Mouse (Mus musculus) stomach, embryonic 14.5 days (tissue): ENCODE results near the gene B230118H07Rik. TPM values are rescaled to one million over a fixed set of nuclear protein-coding genes. Genes with fewer than 3 reads are reported as not detected.

Experiments used
- ATAC-seq: fragments of 200-750 bp; cut with Nextera tagmentation; 2 replicates; pipeline ENCODE4 v1.8.0; 2017; ENCODE audit warnings: low read depth, moderate TSS enrichment; ENCODE audit not compliant: insufficient number of reproducible peaks, insufficient read depth, low FRiP score
- H3K27ac ChIP-seq: fragments of 300-500 bp; sonication (generic); 2 replicates; pipeline ENCODE4 v1.5.1; 2014; ENCODE audit warnings: mild to moderate bottlenecking, low read length, moderate library complexity, mixed read lengths
- H3K27me3 ChIP-seq: fragments of 300-500 bp; sonication (generic); 2 replicates; pipeline ENCODE4 v1.6.1; 2014; ENCODE audit warnings: low read length, control low read depth, mixed read lengths; ENCODE audit not compliant: control insufficient read depth, insufficient read depth
- H3K36me3 ChIP-seq: fragments of 300-500 bp; sonication (generic); 2 replicates; pipeline ENCODE4 v1.6.1; 2014; ENCODE audit warnings: mild to moderate bottlenecking, control low read depth, low read length, moderate library complexity, mixed read lengths; ENCODE audit not compliant: control insufficient read depth, insufficient read depth
- H3K4me1 ChIP-seq: fragments of 300-500 bp; sonication (generic); 2 replicates; pipeline ENCODE4 v1.6.1; 2014; ENCODE audit warnings: low read length, control low read depth, mixed read lengths; ENCODE audit not compliant: control insufficient read depth, insufficient read depth
- H3K4me2 ChIP-seq: fragments of 300-500 bp; sonication (generic); replicated peaks from 2 replicates; pipeline ENCODE4 v1.6.1; 2014; ENCODE audit warnings: low read depth, low read length, control low read depth
- H3K4me3 ChIP-seq: fragments of 300-500 bp; sonication (generic); 2 replicates; pipeline ENCODE4 v1.5.1; 2014; ENCODE audit warnings: low read depth, low read length, control low read depth
- H3K9ac ChIP-seq: fragments of 300-500 bp; sonication (generic); replicated peaks from 2 replicates; pipeline ENCODE4 v1.6.1; 2014; ENCODE audit warnings: low read depth, mild to moderate bottlenecking, control low read depth, low read length, moderate library complexity, mixed read lengths
- H3K9me3 ChIP-seq: fragments of 300-500 bp; sonication (generic); 2 replicates; pipeline ENCODE4 v1.6.1; 2016; ENCODE audit warnings: low read depth, low read length, control low read depth; ENCODE audit not compliant: control insufficient read depth
- WGBS: fragments of 180-500 bp; shearing (Covaris S2); extraction: QIAGEN DNeasy Blood & Tissue Kit; methylation state at CpG from one replicate; pipeline ENCODE4 v1.1.7; 2014; 5-methylcytosine and 5-hydroxymethylcytosine counted together
- polyA plus RNA-seq: library from polyadenylated mRNA; unstranded; fragments of >200 nt; fragmentation: Nextera tagmentation; extraction: Ambion mirVana; gene quantifications from 2 replicates; pipeline ENCODE4 v1.2.1, GENCODE M21; 2014

Gene B230118H07Rik
- polyA plus RNA-seq, 1 experiment from 2014 or later: 63.4 TPM

DNA sequence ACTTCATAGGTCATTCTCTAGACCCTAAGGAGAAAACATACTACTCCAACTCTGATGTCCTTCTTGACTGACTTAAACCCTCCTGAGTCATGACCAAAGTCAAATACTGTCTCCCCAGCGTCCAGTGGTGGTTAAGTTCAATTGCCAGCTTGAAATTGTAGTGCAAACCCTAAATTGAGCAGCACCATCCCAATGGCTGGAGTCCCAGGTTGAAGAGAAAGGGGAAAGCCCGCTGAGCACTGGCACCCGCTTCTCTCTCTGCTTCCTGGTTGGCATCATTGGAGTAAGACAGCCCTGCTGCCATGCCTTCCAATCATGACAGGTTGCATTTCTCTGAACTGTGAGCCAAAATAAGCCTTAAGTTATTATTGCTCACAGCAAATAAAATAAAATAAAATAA lies 89.9 kb downstream of the B230118H07Rik start:
- Histone ChIP-seq H3K36me3 (no peaks in the 10 kb centered on the region), H3K9ac (no peak overlapping the region), H3K9me3 (no peaks in the 10 kb centered on the region), H3K27me3 (no peaks in the 10 kb centered on the region), H3K4me3 (no peak overlapping the region), H3K4me1 (no peaks in the 10 kb centered on the region), H3K27ac (no peak overlapping the region), H3K4me2 (no peak overlapping the region)
- 88% methylated on average over 3 of the region's 3 CpGs for WGBS
- no peak for ATAC-seq

GRCm38 (mm10) chr2:101555886-101556285 lies 93.4 kb downstream of the B230118H07Rik start:
- H3K9me3 ChIP-seq: no peaks in the 10 kb centered on the region
- no peak overlapping the region for H3K4me3 ChIP-seq
- no peak overlapping the region for H3K4me2 ChIP-seq
- H3K9ac ChIP-seq: no peak overlapping the region
- H3K36me3 ChIP-seq: no peaks in the 10 kb centered on the region
- no peaks in the 10 kb centered on the region for H3K4me1 ChIP-seq
- 83% methylated on average over 1 of the region's 1 CpGs for WGBS
- no peaks in the 10 kb centered on the region for H3K27me3 ChIP-seq
- no peak overlapping the region for H3K27ac ChIP-seq
- no peak for ATAC-seq

GRCm38 (mm10) chr2:101553851-101554250 lies 95.5 kb downstream of the B230118H07Rik start:
- no peak overlapping the region for H3K9ac ChIP-seq
- H3K36me3 ChIP-seq: no peaks in the 10 kb centered on the region
- WGBS: 69% methylated on average over 5 of the region's 5 CpGs
- no peak overlapping the region for H3K27ac ChIP-seq
- H3K4me2 ChIP-seq: no peak overlapping the region
- ATAC-seq: no peak
- H3K4me3 ChIP-seq: no peak overlapping the region
- no peaks in the 10 kb centered on the region for H3K4me1 ChIP-seq
- H3K27me3 ChIP-seq: no peaks in the 10 kb centered on the region
- H3K9me3 ChIP-seq: no peaks in the 10 kb centered on the region

DNA sequence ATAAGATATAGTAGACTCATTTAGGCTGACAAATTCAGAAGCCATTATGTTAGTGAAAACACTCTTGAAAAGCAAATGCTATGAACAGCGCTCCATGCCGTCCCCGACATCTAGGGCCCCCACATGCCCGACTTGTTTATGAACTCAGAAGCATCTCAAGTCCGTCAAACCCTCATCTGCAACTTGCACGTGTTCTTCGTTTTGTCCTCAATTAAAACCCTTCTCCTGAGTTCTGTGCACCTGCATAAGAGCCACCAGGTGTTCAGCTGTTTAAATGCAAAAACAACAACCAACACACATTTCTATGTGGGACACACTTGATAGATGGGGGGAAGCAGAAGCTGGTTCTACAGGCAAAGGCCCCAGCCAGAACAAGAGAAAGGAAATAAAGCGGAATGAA lies 97.0 kb downstream of the B230118H07Rik start:
- ATAC-seq: no peak
- no peaks in the 10 kb centered on the region for H3K4me1 ChIP-seq
- no peaks in the 10 kb centered on the region for H3K9me3 ChIP-seq
- no peak overlapping the region for H3K4me3 ChIP-seq
- no peaks in the 10 kb centered on the region for H3K36me3 ChIP-seq
- no peak overlapping the region for H3K9ac ChIP-seq
- no peaks in the 10 kb centered on the region for H3K27me3 ChIP-seq
- H3K27ac ChIP-seq: no peak overlapping the region
- no peak overlapping the region for H3K4me2 ChIP-seq
- 88% methylated on average over 8 of the region's 8 CpGs for WGBS

GRCm38 (mm10) chr2:101551026-101551719 lies 98.2 kb downstream of the B230118H07Rik start:
- ATAC-seq: no peak
- no peaks in the 10 kb centered on the region for H3K36me3 ChIP-seq
- no peaks in the 10 kb centered on the region for H3K4me1 ChIP-seq
- H3K27me3 ChIP-seq: no peaks in the 10 kb centered on the region
- H3K4me2 ChIP-seq: no peak overlapping the region
- H3K27ac ChIP-seq: no peak overlapping the region
- H3K9me3 ChIP-seq: no peaks in the 10 kb centered on the region
- H3K9ac ChIP-seq: no peak overlapping the region
- no peak overlapping the region for H3K4me3 ChIP-seq
- 71% methylated on average over 6 of the region's 6 CpGs for WGBS

DNA sequence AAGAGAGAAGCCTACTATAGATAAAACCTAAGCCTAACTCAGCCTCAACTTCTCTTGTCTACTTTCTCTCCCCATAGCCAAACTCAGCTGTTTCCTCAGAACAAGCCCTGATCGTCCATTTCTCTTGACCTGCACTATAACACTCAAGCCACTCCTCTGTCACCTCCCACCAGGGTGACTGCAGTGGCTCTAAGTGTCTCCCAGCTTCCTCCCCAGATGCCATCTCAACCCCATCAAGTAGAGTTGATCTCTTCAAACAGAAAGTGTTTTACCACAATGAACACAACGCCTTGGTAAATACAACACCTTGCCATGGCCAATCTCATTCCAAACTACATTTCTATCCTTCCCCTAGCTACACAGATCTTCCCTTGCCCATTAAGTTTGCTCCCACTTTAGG lies 99.2 kb downstream of the B230118H07Rik start:
- H3K9me3 ChIP-seq: no peaks in the 10 kb centered on the region
- no peaks in the 10 kb centered on the region for H3K27me3 ChIP-seq
- H3K27ac ChIP-seq: no peak overlapping the region
- no peaks in the 10 kb centered on the region for H3K4me1 ChIP-seq
- no peak overlapping the region for H3K4me3 ChIP-seq
- no peak overlapping the region for H3K4me2 ChIP-seq
- no peak overlapping the region for H3K9ac ChIP-seq
- no peaks in the 10 kb centered on the region for H3K36me3 ChIP-seq
- ATAC-seq: no peak
- WGBS: 49% methylated on average over 2 of the region's 2 CpGs

DNA sequence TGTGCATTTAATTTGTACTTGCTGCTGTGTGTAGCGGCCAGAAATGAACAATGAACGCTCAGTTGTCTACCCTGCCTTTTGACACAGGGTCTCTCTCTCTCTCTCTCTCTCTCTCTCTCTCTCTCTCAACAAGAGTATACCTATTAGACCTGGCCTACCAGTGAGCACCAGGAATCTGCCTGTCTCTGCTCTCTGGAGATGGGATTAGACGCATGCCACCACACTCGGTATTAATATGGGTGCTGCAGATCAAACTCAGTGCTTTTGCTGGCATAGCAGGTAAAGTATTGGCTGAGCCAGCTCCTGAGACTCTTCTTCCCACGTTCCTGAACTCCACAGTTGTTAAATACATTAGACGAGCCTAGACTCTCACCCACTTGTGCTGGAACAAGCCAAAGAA lies 100.5 kb downstream of the B230118H07Rik start:
- WGBS: 83% methylated on average over 6 of the region's 6 CpGs
- no peaks in the 10 kb centered on the region for H3K9me3 ChIP-seq
- H3K27ac ChIP-seq: no peak overlapping the region
- H3K27me3 ChIP-seq: no peaks in the 10 kb centered on the region
- no peaks in the 10 kb centered on the region for H3K36me3 ChIP-seq
- H3K4me2 ChIP-seq: no peak overlapping the region
- no peak overlapping the region for H3K9ac ChIP-seq
- no peak overlapping the region for H3K4me3 ChIP-seq
- no peak for ATAC-seq
- no peaks in the 10 kb centered on the region for H3K4me1 ChIP-seq

GRCm38 (mm10) chr2:101545593-101545992 lies 103.7 kb downstream of the B230118H07Rik start:
- WGBS: 90% methylated on average over 2 of the region's 2 CpGs
- Histone ChIP-seq H3K27ac (no peak overlapping the region), H3K9ac (no peak overlapping the region), H3K4me2 (no peak overlapping the region), H3K27me3 (no peaks in the 10 kb centered on the region), H3K4me3 (no peak overlapping the region), H3K9me3 (no peaks in the 10 kb centered on the region), H3K36me3 (no peaks in the 10 kb centered on the region), H3K4me1 (no peaks in the 10 kb centered on the region)
- no peak for ATAC-seq
